Mouse (Mus musculus): ENCODE data around the gene Snap23.

DNA sequence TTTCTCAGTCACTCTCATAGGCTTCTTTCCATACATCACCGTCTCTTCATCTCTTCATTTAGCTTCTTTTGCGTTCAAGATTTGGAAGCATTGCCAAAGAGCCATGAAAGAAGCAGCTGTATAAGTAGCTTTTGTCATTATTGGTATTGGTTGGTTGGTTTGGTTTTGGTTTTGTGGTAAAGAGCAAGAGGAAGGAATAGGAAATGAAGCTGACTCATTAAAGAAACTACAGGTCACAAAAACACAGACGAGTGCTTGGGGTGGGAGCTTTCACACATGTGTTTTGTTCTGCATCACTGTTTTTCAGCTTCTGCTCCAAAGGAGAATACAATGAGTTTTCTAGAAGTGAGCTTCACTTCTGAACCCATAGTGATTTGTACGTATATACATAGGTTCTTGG is 32.0 kb downstream of the Snap23 start:
- TF ChIP-seq CTCF (conservative IDR thresholded peaks at IDR 0.05; ENCODE audit: low read length), result no peak
- TF ChIP-seq NANOG (IDR thresholded peaks at IDR 0.05; ENCODE audit: borderline replicate concordance, low read length), result no peak
- TF ChIP-seq POU5F1 (IDR thresholded peaks at IDR 0.05; ENCODE audit: borderline replicate concordance, low read length), result no peak
